14 mouse cellular contexts compared by ENCODE assay signal in the genomic region with DNA sequence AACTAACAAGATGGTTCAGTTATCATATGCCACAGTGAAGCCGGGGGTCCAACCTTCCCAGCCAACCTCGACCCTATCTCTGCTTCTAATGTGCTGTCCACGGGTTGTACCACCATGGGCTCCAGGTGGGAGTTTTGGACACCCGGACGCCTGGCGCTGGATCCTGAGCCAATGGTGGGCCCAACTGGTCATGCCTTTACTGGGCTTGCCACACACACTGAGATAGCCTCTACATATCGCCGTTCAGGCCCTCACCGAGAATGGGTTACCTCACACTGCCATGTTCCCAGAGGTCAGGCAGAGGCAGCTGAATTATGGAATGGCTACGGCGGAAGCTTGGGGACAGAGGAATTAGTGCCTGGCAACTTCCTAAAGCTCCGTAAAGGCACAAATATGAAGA.
DNase-seq lines count a peak whose midpoint lies in the region; TF ChIP-seq lines count a peak whose summit lies in the region.
"Had no signal": no experiment of that assay in that cellular context is flagged by ENCODE, and none has a peak within 500 bp of the region (broad histone marks: within the 10 kb centered on the region; RNA-seq: fewer than 3 reads in every experiment).

No protein-coding gene starts in this region.

- no peak overlapping the region for H3K4me3 ChIP-seq in gastrocnemius, adult 2 months
- H3K4me3 ChIP-seq in testis, adult 2 months (ENCODE audit: control insufficient read depth, low read depth, low read length): peak overlapping the region; percentile 81

- DNase-seq in cerebellum, postnatal 10 days: peak; percentile 55 to 56
- no peak for DNase-seq in cerebellum, adult 9-11 months
- peak; percentile 14 for DNase-seq in gastrocnemius, adult 2 months
- DNase-seq in gastrocnemius, postnatal 10 days: no peak
- no peak for DNase-seq in testis, postnatal 10 days (ENCODE audit: low spot score)
- DNase-seq: adrenal gland, adult 2 months; adrenal gland, adult 8-10 months; adrenal gland, postnatal 10 days; adrenal gland, postnatal 14 days; adrenal gland, postnatal 25 days; adrenal gland, postnatal 36 days; B cell, adult 2 months had no signal

- H3K36me3 ChIP-seq in testis, adult 2 months (ENCODE audit: control insufficient read depth, insufficient read depth, low read length): peaks cover 3% of the 10 kb centered on the region
- H3K36me3 ChIP-seq: G1E had no signal

- H3K4me1 ChIP-seq in testis, adult 2 months (ENCODE audit: control insufficient read depth, insufficient read depth, low read length): peaks cover 3% of the 10 kb centered on the region

- intact Hi-C loops in gastrocnemius, adult 2 months (cut with DNase I): no loop called here

- TF ChIP-seq POLR2A in testis, adult 2 months (IDR thresholded peaks at IDR 0.05; ENCODE audit: control insufficient read depth, low read depth, low read length): no peak; the same call in 1 of the 2 replicates

- no peaks in the 10 kb centered on the region for H3K27me3 ChIP-seq in testis, adult 2 months (ENCODE audit: control insufficient read depth, insufficient read depth, low read length)

- no peak overlapping the region for H3K27ac ChIP-seq in gastrocnemius, adult 2 months
- H3K27ac ChIP-seq in testis, adult 2 months (ENCODE audit: control insufficient read depth, insufficient read depth, low read depth, low read length): peak overlapping the region; percentile 71

- TF ChIP-seq CTCF in gastrocnemius, adult 2 months (IDR thresholded peaks at IDR 0.05): no peak
- no peak for TF ChIP-seq CTCF in testis, adult 2 months (IDR thresholded peaks at IDR 0.05; ENCODE audit: control insufficient read depth, insufficient read depth, insufficient replicate concordance, low read depth, low read length)

Comparison
In these comparisons a context has a peak if more than half of its experiments do, and no peak if none do; other contexts are left out.
1. DNase-seq: peak in cerebellum, postnatal 10 days (2 of 2) and gastrocnemius, adult 2 months (single experiment); none in cerebellum, adult 9-11 months (single experiment), gastrocnemius, postnatal 10 days (single experiment) and testis, postnatal 10 days (single experiment).